Mouse (Mus musculus) MEL (cell line): ENCODE measurements around the gene Ankrd36. TPM values are rescaled to one million over a fixed set of nuclear protein-coding genes. Genes with fewer than 3 reads are reported as not detected.

Experiments used
- DNase-seq: peaks from one replicate; pipeline ENCODE4 v3.0.0; 2011; ENCODE audit warnings: low read depth, low spot score
- H3K27ac ChIP-seq: 2 replicates; pipeline ENCODE4 v1.5.1; 2012; ENCODE audit warnings: low read depth, mild to moderate bottlenecking, control low read depth, low read length, moderate library complexity; ENCODE audit not compliant: control insufficient read depth
- H3K27me3 ChIP-seq, 2 experiments: fragments of 150-350 bp in 1 of 2; sonication (generic) in 1 of 2; 2 replicates each; pipeline ENCODE4 v1.6.1; 2012; ENCODE audit warnings: low read length in 2 of 2, mild to moderate bottlenecking in 2 of 2, improper control_type of control experiment in 1 of 2, moderate library complexity in 1 of 2; ENCODE audit not compliant: insufficient read depth in 2 of 2, control insufficient read depth in 1 of 2
- H3K36me3 ChIP-seq, 2 experiments: 2 replicates each; pipeline ENCODE4 v1.6.1; 2012 to 2014; ENCODE audit warnings: low read length in 2 of 2, improper control_type of control experiment in 1 of 2, inconsistent platforms in 1 of 2, mild to moderate bottlenecking in 1 of 2; ENCODE audit not compliant: insufficient read depth in 2 of 2, control insufficient read depth in 1 of 2
- H3K4me1 ChIP-seq, 2 experiments: fragments of 150-350 bp in 1 of 2; sonication (generic) in 1 of 2; 2 replicates each; pipeline ENCODE4 v1.6.1; 2012; ENCODE audit warnings: low read length in 2 of 2, improper control_type of control experiment in 1 of 2, mild to moderate bottlenecking in 1 of 2; ENCODE audit not compliant: insufficient read depth in 2 of 2, control insufficient read depth in 1 of 2
- H3K4me3 ChIP-seq, 2 experiments: fragments of 150-350 bp in 1 of 2; sonication (generic) in 1 of 2; 2 replicates each; pipeline ENCODE4 v1.5.1; 2012; ENCODE audit warnings: low read depth in 2 of 2, low read length in 2 of 2, mild to moderate bottlenecking in 2 of 2, moderate library complexity in 2 of 2, control low read depth in 1 of 2, improper control_type of control experiment in 1 of 2; ENCODE audit not compliant: control insufficient read depth in 1 of 2, insufficient read depth in 1 of 2
- H3K79me2 ChIP-seq: 2 replicates; pipeline ENCODE4 v1.6.1; 2012; ENCODE audit warnings: mild to moderate bottlenecking, low read length, moderate library complexity; ENCODE audit not compliant: control insufficient read depth, poor library complexity, insufficient read depth
- H3K9ac ChIP-seq: 2 replicates; pipeline ENCODE4 v1.6.1; 2012; ENCODE audit warnings: low read depth, mild to moderate bottlenecking, control low read depth, low read length, moderate library complexity; ENCODE audit not compliant: control insufficient read depth, poor library complexity, severe bottlenecking
- H3K9me3 ChIP-seq: fragments of 150-350 bp; sonication (generic); replicated peaks from 2 replicates; pipeline ENCODE4 v1.6.1; 2012; ENCODE audit warnings: mild to moderate bottlenecking, low read length, improper control_type of control experiment, moderate library complexity; ENCODE audit not compliant: insufficient read depth
- CHD1 ChIP-seq: IDR thresholded peaks from 2 replicates; pipeline ENCODE4 v1.6.1; 2012; ENCODE audit warnings: low read depth, mild to moderate bottlenecking, inconsistent platforms, low read length, improper control_type of control experiment
- EP300 ChIP-seq, 2 experiments: IDR thresholded peaks; 2 replicates each; pipeline ENCODE4 v1.6.1; 2011; ENCODE audit warnings: improper control_type of control experiment in 2 of 2, low read length in 2 of 2, low read depth in 1 of 2, mild to moderate bottlenecking in 1 of 2
- ETS1 ChIP-seq: IDR thresholded peaks from 2 replicates; pipeline ENCODE4 v1.6.1; 2012; ENCODE audit warnings: low read depth, mild to moderate bottlenecking, inconsistent platforms, low read length, improper control_type of control experiment, moderate library complexity
- GATA1 ChIP-seq: IDR thresholded peaks from 2 replicates; pipeline ENCODE4 v1.6.1; 2011; ENCODE audit warnings: low read depth, low read length, improper control_type of control experiment
- JUND ChIP-seq: IDR thresholded peaks from 2 replicates; pipeline ENCODE4 v1.6.1; 2011; ENCODE audit warnings: low read depth, mild to moderate bottlenecking, improper control_type of control experiment, low read length
- MAFK ChIP-seq: IDR thresholded peaks from 2 replicates; pipeline ENCODE4 v1.6.1; 2011; ENCODE audit warnings: low read depth, mild to moderate bottlenecking, low read length, improper control_type of control experiment, borderline replicate concordance
- MXI1 ChIP-seq: IDR thresholded peaks from 2 replicates; pipeline ENCODE4 v1.6.1; 2011; ENCODE audit warnings: mild to moderate bottlenecking, low read depth, low read length, improper control_type of control experiment
- MYC ChIP-seq: IDR thresholded peaks from 2 replicates; pipeline ENCODE4 v1.6.1; 2011; ENCODE audit warnings: low read depth, mild to moderate bottlenecking, low read length, improper control_type of control experiment, moderate library complexity
- NELFE ChIP-seq: IDR thresholded peaks from 2 replicates; pipeline ENCODE4 v1.6.1; 2011; ENCODE audit warnings: low read depth, low read length, improper control_type of control experiment
- NRF1 ChIP-seq: IDR thresholded peaks from 2 replicates; pipeline ENCODE4 v1.6.1; 2014; ENCODE audit warnings: low read depth, mild to moderate bottlenecking, inconsistent platforms, low read length, improper control_type of control experiment, moderate library complexity; ENCODE audit not compliant: poor library complexity, insufficient read depth, severe bottlenecking
- POLR2AphosphoS2 ChIP-seq: IDR thresholded peaks from 2 replicates; pipeline ENCODE4 v1.6.1; 2011; ENCODE audit warnings: low read length, improper control_type of control experiment
- POLR2AphosphoS5 ChIP-seq: IDR thresholded peaks from 2 replicates; pipeline ENCODE4 v1.6.1; 2012; ENCODE audit warnings: low read depth, borderline replicate concordance, mild to moderate bottlenecking, inconsistent platforms, low read length, moderate library complexity, mixed read lengths
- RCOR1 ChIP-seq: IDR thresholded peaks from 2 replicates; pipeline ENCODE4 v1.6.1; 2012; ENCODE audit warnings: low read depth, mild to moderate bottlenecking, inconsistent platforms, low read length, improper control_type of control experiment
- TAL1 ChIP-seq: IDR thresholded peaks from 2 replicates; pipeline ENCODE4 v1.6.1; 2012; ENCODE audit warnings: mild to moderate bottlenecking, inconsistent platforms, low read length, moderate library complexity, mixed read lengths
- TBP ChIP-seq: IDR thresholded peaks from 2 replicates; pipeline ENCODE4 v1.8.0; 2011; ENCODE audit warnings: low read depth, low read length, improper control_type of control experiment
- TCF12 ChIP-seq: IDR thresholded peaks from 2 replicates; pipeline ENCODE4 v1.6.1; 2014; ENCODE audit warnings: low read depth, mild to moderate bottlenecking, inconsistent platforms, low read length, improper control_type of control experiment, moderate library complexity
- UBTF ChIP-seq: IDR thresholded peaks from 2 replicates; pipeline ENCODE4 v1.6.1; 2012; ENCODE audit warnings: low read depth, mild to moderate bottlenecking, inconsistent platforms, low read length, improper control_type of control experiment, moderate library complexity, borderline replicate concordance; ENCODE audit not compliant: insufficient read depth
- USF1 ChIP-seq: IDR thresholded peaks from 2 replicates; pipeline ENCODE4 v1.6.1; 2014; ENCODE audit warnings: low read depth, mild to moderate bottlenecking, inconsistent platforms, low read length, improper control_type of control experiment, moderate library complexity
- USF2 ChIP-seq, 2 experiments: IDR thresholded peaks; 2 replicates each; pipeline ENCODE4 v1.6.1; 2011 to 2012; ENCODE audit warnings: improper control_type of control experiment in 2 of 2, low read length in 2 of 2, borderline replicate concordance in 1 of 2, inconsistent platforms in 1 of 2, low read depth in 1 of 2, mild to moderate bottlenecking in 1 of 2; ENCODE audit not compliant: insufficient read depth in 1 of 2
- ZMIZ1 ChIP-seq: IDR thresholded peaks from 2 replicates; pipeline ENCODE4 v1.6.1; 2012; ENCODE audit warnings: low read depth, mild to moderate bottlenecking, inconsistent platforms, low read length, improper control_type of control experiment, moderate library complexity
- polyA plus RNA-seq, 2 experiments: library from polyadenylated mRNA; stranded (reverse) in 1 of 2; unstranded in 1 of 2; fragments of >175 nt in 1 of 2; fragments of >200 nt in 1 of 2; gene quantifications; 2 replicates each; pipeline versions ENCODE4 v1.2.1 to v1.2.4; 2012; ENCODE audit warnings: low replicate concordance in 2 of 2, low read depth in 1 of 2; ENCODE audit not compliant: insufficient read length in 2 of 2, insufficient read depth in 1 of 2, missing spikeins in 1 of 2
- total RNA-seq: library from RNA; depleted of rRNA; stranded (reverse); fragments of 300-350 nt; gene quantifications from 2 replicates; pipeline ENCODE4 v1.2.3, GENCODE M21; 2012

Ankrd36 gene
- total and polyA plus RNA-seq, 3 experiments = 3.2 to 3.4 TPM; not detected in 1

- Histone ChIP-seq H3K4me1 (peaks cover 15 to 31% of the 10 kb centered on the region in 2 experiments), H3K27ac (peak overlapping the region; percentile 84), H3K36me3 (peaks cover 0 to 30% of the 10 kb centered on the region in 2 experiments; a peak in 2 of 4 replicates)
- peak; percentile 87 for DNase-seq
- TF ChIP-seq EP300 (IDR thresholded peaks at IDR 0.05; ENCODE audit: low read depth in 1 of 2, low read length in 2 of 2) (peak in 1 of 2 experiments; percentile 70; a peak in 3 of 4 replicates), NELFE (no peak), TCF12 (peak; percentile 50; the same call in 1 of the 2 replicates), MAFK (no peak; the same call in 1 of the 2 replicates), MXI1 (peak; percentile 14; the same call in 1 of the 2 replicates), MYC (no peak), UBTF (no peak), USF1 (no peak), JUND (0 out of 2 replicates have a peak, but pooled peaks have one; percentile 4), POLR2AphosphoS5 (no peak), ETS1 (peak; percentile 72), GATA1 (peak; percentile 51; the same call in 1 of the 2 replicates), TAL1 (peak; percentile 20; the same call in 1 of the 2 replicates), TBP (0 out of 2 replicates have a peak, but pooled peaks have one; percentile 49), ZMIZ1 (no peak), NRF1 (no peak)
- TF ChIP-seq, all 39 proteins: peak for 8
- H3K9me3 ChIP-seq = no peaks in the 10 kb centered on the region
- peaks cover 4% of the 10 kb centered on the region for H3K79me2 ChIP-seq
- no peaks in the 10 kb centered on the region; a peak in 1 of 4 replicates for H3K27me3 ChIP-seq
- peak overlapping the region; percentile 55 for H3K9ac ChIP-seq
- peak overlapping the region; percentile 14 to 30; a peak in 3 of 4 replicates for H3K4me3 ChIP-seq
Observed at GRCm38 (mm10) chr11:5700808-5701207, 131.3 kb downstream of the Ankrd36 start.

- H3K9ac ChIP-seq = no peak overlapping the region
- peak; percentile 64 for DNase-seq
- H3K36me3 ChIP-seq = peaks cover 0 to 34% of the 10 kb centered on the region in 2 experiments; a peak in 2 of 4 replicates
- no peaks in the 10 kb centered on the region for H3K9me3 ChIP-seq
- peak; percentile 75 to 86 for TF ChIP-seq EP300 (IDR thresholded peaks at IDR 0.05; ENCODE audit: low read depth in 1 of 2, low read length in 2 of 2)
- peak; percentile 67 for TF ChIP-seq TAL1
- peak; percentile 37; the same call in 1 of the 2 replicates for TF ChIP-seq USF1
- TF ChIP-seq ETS1 = peak; percentile 85
- TF ChIP-seq CHD1 = no peak
- no peak for TF ChIP-seq USF2 (IDR thresholded peaks at IDR 0.05; ENCODE audit: borderline replicate concordance in 1 of 2, insufficient read depth in 1 of 2, low read depth in 1 of 2, low read length in 2 of 2)
- peak; percentile 88 for TF ChIP-seq TCF12
- no peak for TF ChIP-seq POLR2AphosphoS2
- peak; percentile 94 for TF ChIP-seq GATA1
- TF ChIP-seq MYC = 0 out of 2 replicates have a peak, but pooled peaks have one; percentile 22
- TF ChIP-seq RCOR1 = peak; percentile 44
- peaks cover 16 to 36% of the 10 kb centered on the region in 2 experiments for H3K4me1 ChIP-seq
- peak overlapping the region; percentile 84 for H3K27ac ChIP-seq
- H3K27me3 ChIP-seq = no peaks in the 10 kb centered on the region; a peak in 1 of 4 replicates
- H3K4me3 ChIP-seq = peak overlapping the region in 1 of 2 experiments; percentile 2; a peak in 1 of 4 replicates
- peaks cover 9% of the 10 kb centered on the region for H3K79me2 ChIP-seq
Observed at GRCm38 (mm10) chr11:5701300-5701699, 131.8 kb downstream of the Ankrd36 start.
